Mouse (Mus musculus) induced T-regulatory cell, adult 2 months (primary cell): ENCODE results near the gene Rab3b.

Source experiments
- DNase-seq: peaks from one replicate; pipeline ENCODE4 v3.0.0-alpha.2; 2012; ENCODE audit warnings: low read depth

Gene Rab3b

DNA sequence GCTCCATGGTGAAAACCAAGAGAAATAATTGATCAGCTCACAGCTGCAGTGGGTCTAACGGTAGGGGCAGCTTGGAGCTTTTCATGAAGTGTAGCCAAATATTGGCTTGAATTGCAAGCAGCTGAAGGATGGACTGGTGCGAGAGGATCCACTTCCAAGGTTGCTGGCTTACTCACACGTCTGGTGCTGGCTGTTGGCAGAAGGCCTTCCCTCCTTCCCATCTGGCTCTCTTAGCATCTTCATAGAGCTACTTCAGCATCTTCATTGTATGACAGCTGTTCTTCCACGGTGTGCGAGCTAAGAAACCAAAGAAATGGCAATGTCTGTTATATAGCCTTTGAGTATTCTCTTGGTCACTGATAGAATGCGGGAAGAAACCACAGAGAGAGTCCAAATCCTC lies 12.0 kb downstream of the Rab3b start:
- DNase-seq = no peak

DNA sequence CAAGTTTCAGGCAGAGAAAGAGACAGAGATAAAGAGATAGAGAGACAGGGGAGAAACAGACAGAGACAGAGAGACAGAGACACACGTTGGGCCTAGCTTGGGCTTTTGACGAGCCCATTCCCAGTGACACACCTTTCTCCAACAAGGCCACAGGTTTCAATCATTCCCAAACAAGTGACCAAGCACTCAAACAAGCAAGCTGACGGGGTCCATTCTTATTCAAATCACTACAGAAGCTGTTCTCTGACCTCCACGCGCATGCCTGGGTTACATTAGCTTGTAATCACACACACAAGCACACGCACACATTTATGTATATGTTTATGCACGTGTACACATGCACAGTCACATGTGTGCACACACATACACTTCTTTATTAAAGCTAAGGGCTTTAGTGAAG lies 21.6 kb downstream of the Rab3b start:
- DNase-seq = no peak

DNA sequence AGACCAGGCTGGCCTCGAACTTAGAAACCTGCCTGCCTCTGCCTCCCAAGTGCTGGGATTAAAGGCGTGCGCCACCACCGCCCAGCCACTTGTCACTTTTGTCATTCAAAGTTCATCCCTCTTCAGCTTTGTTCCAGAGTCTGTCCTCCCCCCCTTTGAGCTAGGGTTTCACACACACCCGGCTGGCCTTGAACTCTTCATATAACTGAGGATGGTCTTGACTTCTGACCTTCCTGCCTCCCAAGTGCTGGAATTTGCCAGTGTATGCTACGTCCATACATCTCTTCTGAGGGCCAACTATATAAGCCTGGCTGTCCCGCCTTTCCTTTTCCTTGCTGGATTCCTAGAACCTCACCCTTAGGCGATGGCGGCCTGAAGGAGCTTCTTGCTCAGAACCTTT lies 24.0 kb downstream of the Rab3b start:
- no peak for DNase-seq

GRCm38 (mm10) chr4:108903346-108903745 lies 24.5 kb downstream of the Rab3b start:
- DNase-seq = no peak

GRCm38 (mm10) chr4:108904076-108904475 lies 25.2 kb downstream of the Rab3b start:
- DNase-seq = no peak

DNA sequence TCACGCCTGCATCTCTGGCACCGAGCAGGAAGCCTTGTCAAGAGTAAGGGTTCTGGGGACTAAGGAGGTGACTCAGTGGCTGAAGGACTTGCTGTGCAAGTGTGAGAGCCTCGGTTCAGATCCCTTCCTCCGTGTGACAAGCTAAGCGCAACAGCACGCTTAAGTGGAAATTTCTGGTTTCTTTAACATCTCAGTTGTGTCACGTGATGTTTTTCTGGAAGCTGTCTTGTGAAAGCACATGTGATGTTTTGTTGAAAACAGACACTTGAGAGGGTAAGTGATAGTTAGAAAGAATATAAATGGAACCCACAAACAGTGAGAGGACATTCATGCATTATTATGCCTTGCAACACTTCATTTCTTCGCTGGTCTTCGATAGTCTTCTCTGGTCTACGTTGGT lies 25.9 kb downstream of the Rab3b start:
- DNase-seq = no peak

- no peak for DNase-seq
Observed at GRCm38 (mm10) chr4:108905859-108906258, 27.0 kb downstream of the Rab3b start.

- DNase-seq = no peak
Observed at GRCm38 (mm10) chr4:108907475-108907874, 28.6 kb downstream of the Rab3b start.

GRCm38 (mm10) chr4:108909872-108910425 lies 31.1 kb downstream of the Rab3b start:
- no peak for DNase-seq

DNA sequence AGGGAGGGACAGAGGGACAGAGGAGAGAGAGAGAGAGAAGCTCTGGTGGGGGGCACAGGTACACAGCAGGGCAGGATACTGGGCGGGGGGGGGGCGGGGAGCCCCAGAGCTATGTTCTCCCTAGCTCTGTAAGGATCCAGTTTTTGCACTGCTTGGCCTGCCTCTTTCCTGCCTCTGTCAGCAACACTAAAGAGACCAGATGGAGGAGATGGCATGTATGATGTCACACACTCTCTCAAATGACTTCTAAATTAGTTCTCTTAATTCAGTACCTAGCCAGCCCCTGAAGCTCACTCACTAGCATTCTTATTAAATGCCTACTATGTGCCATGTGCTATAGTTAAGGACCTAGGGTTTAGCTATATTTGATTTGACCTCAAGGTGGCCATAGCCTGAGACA lies 33.0 kb downstream of the Rab3b start:
- DNase-seq = no peak

- no peak for DNase-seq
Observed at GRCm38 (mm10) chr4:108913180-108913579, 34.3 kb downstream of the Rab3b start.

DNA sequence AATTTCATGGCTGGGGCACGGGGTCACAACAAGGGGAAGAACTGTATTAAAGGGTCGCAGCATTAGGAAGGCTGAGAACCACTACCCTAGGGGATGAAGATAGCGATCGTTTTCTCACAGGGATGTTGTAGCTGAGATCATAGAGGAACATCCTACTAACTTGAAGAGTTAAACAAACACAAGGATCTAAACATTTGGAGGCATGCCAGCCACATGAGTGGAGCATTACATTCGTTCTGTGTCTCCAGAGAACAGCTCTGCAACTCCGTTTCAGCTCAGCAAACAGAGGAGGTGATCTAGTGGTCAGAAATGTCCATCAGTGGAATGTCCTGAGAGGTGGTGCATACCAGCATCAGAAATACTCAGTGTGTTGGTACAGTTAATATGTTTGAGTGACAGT lies 35.5 kb downstream of the Rab3b start:
- no peak for DNase-seq

- DNase-seq = no peak
Observed at GRCm38 (mm10) chr4:108915101-108915500, 36.2 kb downstream of the Rab3b start.

- no peak for DNase-seq
Observed at GRCm38 (mm10) chr4:108917654-108918053, 38.8 kb downstream of the Rab3b start.

GRCm38 (mm10) chr4:108927945-108928344 lies 49.1 kb downstream of the Rab3b start:
- DNase-seq = peak; percentile 17

- DNase-seq = no peak
Observed at GRCm38 (mm10) chr4:108933163-108933562, 54.3 kb downstream of the Rab3b start.

DNA sequence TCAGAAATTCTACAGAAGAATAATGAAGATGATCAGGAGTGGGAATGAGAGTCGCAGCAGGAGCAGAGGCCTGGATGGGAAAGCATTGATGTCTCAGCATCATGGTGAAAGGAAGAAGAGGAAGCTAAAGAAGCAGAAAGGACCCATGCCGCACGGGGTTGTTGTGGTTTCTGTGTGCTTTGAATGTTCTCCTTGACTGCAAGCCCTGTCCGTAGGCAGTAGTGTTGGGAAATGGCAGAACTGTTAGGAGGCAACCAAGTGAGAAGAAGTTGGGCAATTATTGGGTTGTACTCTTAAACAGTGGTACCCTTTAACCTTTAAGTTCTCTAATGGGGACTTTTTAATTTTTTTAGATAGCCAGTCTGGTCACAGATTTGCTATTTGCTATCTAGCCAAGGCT lies 56.0 kb downstream of the Rab3b start:
- no peak for DNase-seq

- DNase-seq = no peak
Observed at GRCm38 (mm10) chr4:108937848-108938771, 59.2 kb downstream of the Rab3b start.

DNA sequence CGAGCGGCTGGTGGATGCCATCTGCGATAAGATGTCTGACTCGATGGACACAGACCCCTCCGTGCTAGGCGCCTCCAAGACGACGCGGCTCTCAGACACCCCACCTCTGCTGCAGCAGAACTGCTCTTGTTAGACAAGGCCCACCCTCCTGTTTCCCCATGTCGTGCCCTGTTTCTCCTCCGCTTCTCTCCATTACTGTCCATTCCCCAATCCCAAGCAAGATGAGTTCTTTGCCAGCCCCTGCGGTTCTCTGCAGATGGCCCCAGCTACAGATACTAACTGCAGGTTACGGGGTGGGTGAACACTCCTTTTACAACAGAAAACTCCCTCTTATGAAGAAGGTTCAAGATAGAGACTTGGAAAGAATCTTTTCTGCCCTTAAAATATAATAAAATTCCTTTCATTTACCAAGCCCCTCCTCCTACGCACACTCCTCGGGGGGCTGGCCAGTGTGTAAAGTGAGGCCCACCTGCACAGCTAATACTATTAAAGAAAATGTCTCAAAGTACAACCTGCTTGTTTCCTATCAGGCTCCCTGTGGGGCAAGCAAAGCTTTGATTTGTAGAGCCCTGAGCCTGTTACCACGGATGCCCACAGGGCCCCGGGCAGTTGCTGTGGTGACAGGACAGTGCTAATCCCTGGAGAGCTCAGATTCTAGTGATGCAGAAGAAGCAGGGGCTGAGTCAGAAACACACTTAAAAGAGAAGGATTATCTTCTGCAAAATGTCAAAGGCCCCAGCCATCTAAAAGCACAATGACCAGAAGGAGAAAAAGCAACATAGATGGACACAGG lies 62.0 kb downstream of the Rab3b start:
- DNase-seq = no peak

- DNase-seq = no peak
Observed at GRCm38 (mm10) chr4:108942171-108942570, 63.3 kb downstream of the Rab3b start.

DNA sequence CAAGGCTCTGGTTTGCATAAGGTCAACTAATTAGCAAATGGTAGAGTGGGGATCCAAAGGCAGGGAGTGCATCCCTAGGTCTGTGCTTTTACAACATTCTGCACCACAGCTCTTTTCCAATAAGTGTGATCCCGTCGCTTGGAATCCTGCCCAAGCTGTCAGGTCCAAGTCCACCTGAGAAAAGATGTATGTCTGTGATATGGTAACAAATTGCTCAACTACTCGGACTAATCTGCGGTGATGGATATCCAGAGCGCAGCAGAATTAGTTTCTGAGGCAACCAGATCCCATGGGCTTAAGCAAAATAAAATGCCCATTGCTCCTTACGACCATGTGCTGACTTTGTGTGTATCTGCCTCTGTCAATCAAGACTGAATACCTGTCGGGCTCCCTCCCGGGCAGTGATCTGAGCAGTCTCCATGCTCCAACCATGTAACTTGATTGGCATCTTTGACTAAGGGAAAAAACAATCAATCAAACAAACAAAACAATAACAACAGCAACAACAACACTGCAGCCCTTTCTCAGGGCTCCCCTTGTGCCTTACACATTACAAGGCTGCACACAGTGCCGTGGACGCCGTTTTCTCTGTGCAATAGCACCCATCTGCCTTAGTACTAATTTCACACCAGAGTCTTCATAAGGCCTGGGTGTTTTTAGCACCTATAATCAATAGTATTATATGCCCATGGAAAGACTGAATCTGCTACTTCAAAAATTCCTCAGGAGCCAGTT lies 64.3 kb downstream of the Rab3b start:
- DNase-seq = no peak

DNA sequence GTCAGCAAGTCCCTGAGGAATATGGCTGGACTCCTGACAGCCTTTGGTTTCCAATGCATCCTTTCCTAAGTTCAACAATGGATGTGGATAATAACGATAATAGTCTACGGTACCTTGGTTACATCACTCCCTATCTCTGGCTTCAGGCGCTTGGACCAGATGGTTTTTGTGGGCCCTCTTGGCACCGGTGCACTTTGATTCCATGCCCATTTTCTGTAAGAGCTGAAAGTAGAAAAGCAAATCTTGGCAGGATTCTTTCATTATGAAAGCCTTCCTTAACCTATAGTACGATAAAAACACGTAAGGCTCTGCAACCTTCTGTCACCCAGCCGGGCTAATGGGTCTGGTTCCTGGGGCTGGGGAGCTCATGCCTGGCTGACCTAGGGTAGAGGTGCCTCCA lies 70.3 kb downstream of the Rab3b start:
- DNase-seq = no peak
